Mouse (Mus musculus): Measurements from ENCODE around the gene Retreg1.

- TF ChIP-seq USF1 (IDR thresholded peaks at IDR 0.05; ENCODE audit: low read depth, low read length), result no peak
- TF ChIP-seq EP300 (IDR thresholded peaks at IDR 0.05; ENCODE audit: low read length), result no peak
- TF ChIP-seq RAD21 (IDR thresholded peaks at IDR 0.05; ENCODE audit: low read depth, low read length), result peak; percentile 82
Measured at GRCm38 (mm10) chr15:25992992-25993727, 150.2 kb downstream of the Retreg1 start.
